Mouse (Mus musculus): Measurements from ENCODE around the gene Ccl22.

The Ccl22 gene

DNA sequence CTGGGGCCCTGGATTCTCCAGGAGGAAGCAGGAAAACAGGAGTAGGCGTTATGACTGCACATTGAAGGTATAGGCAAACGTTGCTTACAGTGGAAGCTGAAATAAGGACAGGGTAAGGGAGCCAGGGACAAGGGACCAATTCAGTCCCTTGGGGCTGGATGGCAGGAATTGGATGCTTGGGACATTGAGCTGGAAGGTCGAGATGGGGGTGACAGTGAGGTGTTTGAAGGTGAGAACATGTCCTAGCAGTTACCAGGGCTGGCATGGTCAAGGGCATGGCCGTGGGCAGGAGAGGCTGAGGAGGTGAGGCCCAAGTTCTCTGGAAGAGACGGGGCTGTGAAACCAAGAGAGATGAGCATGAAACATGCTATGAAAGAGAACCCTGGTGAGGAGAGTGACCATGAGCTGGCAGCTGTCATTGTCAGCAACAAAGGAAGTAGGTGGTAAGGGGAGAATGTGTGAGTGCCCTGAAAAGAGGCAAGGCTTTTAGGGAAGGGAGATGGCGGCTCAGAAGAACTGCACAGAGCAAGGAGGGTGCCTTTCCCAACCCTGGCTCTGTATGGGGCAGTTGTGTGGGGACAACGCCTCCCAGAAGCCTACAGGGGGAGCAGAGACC is 10.5 kb upstream of the Ccl22 start:
- no peak for DNase-seq (ENCODE audit: low spot score in 2 of 2)

DNA sequence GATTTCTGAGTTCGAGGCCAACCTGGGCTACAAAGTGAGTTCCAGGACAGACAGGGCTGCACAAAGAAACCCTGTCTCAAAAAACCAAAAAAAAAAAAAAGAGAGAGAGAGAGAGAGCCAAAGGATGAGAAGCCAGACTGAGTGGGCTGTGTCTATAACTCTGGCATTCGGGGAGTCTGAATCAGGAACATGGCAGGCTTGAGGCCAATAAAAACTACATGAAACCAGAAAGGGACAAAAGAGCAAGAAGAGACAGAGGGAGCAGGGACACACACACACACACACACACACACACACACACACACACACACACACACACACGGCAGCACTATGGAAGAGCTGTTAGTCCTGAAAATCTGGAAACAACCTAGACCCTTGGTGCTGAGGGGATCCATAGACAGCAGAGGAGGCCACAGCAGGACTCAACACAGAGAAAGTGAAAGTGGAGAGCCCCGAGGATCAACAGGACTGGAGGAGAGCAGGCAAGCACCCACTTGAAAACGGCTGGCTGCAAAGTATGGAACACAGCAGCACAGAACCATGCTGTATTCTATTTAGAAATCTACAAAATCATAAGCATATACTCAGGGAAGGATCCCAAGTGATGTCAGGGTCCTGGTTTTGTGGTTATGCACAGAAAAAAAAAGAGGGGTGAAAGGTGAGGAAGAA is 9.8 kb upstream of the Ccl22 start:
- DNase-seq (ENCODE audit: low spot score in 2 of 2) = peak in 1 of 2 experiments; percentile 11

GRCm38 (mm10) chr8:94739829-94740228 is 5.6 kb upstream of the Ccl22 start:
- DNase-seq (ENCODE audit: low spot score in 2 of 2) = no peak

DNA sequence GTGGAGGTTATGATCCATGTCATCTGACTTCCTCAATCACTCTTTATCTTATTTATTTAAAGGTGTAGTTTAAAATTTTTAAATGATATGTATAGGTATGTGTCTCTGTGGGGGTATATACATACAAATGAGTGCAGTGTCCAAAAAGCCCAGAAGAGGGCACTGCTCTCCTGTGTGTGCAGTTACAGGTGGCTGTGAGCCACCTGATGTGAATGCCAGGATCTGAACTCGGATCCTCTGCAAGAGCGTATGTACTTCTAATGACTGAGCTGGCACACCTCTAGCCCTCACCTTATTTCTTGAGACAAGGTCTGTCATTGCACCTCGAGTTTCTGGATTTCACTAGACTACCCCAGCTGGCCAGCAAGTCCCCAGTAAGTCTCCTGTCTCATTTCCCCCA is 4.8 kb upstream of the Ccl22 start:
- no peak for DNase-seq (ENCODE audit: low spot score in 2 of 2)

DNA sequence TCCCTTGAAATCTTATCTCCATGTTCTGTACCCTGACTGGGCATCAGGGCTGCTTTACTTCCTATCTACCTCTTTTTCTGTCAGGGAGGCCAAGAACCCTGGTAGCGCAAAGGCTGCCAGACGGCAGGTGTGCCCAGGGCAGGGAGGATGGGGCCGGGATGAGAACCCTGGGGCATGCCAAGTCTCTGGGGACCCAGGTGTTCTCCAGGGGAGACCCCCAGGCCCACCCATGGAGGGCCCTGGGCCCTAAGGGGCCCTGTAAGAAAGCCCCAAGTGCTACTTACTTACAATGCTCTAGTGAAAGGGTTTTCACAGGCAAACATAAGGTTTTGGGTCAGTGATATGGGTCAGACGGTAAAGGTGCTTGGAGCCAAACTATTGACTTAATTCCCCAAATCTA is 3.7 kb upstream of the Ccl22 start:
- DNase-seq (ENCODE audit: low spot score in 2 of 2) = no peak

GRCm38 (mm10) chr8:94744484-94744883 is 906 bp upstream of the Ccl22 start:
- no peak for DNase-seq (ENCODE audit: low spot score in 2 of 2)

- DNase-seq (ENCODE audit: low spot score in 2 of 2) = no peak
Measured at GRCm38 (mm10) chr8:94744972-94745371, 418 bp upstream of the Ccl22 start.

DNA sequence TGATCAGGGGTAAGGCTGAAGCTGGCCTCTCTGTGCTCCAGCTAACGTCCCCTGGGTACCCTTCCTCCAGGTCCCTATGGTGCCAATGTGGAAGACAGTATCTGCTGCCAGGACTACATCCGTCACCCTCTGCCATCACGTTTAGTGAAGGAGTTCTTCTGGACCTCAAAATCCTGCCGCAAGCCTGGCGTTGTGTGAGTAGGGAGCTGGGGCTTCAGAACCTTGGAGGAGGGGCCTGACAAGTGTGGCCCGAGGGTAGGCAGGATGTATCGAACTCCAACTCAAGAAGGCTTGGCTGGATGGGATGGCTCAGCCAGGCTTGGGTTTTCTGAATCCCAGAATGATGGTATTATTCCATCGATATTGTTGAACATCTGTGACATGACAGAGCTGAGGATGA is 1.4 kb downstream of the Ccl22 start:
- DNase-seq (ENCODE audit: low spot score in 2 of 2) = no peak

DNA sequence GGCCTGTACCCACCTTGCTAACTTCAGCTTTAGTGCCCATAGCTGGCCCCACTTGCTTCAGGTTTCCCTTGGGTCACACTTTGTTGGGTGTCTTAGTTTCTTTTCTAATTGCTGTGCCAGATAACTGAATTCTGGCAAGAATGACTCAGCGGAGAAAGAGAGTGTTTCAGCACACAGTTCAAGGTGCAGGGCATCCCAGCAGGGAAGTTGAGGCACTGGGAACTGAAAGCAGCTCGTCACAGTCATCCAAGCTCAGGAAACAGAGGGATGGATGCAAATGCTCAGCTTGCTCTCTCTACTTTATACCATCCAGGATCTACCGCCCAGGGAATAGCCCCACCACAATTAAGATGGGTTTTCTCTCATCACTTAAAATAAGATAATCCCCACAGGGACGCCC is 3.0 kb downstream of the Ccl22 start:
- DNase-seq (ENCODE audit: low spot score in 2 of 2) = no peak

DNA sequence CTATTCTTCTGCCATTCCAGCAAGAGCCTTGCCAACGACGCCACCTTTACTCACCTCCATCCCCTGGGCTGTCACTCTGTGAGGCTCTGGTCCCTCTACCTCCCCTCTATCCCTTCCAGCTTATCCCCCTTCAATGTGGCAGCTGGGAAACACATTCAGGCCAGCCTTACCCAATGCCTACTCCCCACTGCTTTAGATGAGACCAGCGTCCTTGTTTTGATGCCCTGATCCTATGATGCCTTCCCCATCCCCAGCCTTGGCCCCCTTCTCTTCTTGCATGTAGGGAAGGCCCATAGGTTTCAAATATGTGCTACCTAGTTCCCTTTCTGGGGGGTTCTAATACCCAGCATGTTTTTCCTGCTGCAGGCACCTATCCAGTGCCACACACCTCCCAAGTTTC is 4.6 kb downstream of the Ccl22 start:
- no peak for DNase-seq (ENCODE audit: low spot score in 2 of 2)

DNA sequence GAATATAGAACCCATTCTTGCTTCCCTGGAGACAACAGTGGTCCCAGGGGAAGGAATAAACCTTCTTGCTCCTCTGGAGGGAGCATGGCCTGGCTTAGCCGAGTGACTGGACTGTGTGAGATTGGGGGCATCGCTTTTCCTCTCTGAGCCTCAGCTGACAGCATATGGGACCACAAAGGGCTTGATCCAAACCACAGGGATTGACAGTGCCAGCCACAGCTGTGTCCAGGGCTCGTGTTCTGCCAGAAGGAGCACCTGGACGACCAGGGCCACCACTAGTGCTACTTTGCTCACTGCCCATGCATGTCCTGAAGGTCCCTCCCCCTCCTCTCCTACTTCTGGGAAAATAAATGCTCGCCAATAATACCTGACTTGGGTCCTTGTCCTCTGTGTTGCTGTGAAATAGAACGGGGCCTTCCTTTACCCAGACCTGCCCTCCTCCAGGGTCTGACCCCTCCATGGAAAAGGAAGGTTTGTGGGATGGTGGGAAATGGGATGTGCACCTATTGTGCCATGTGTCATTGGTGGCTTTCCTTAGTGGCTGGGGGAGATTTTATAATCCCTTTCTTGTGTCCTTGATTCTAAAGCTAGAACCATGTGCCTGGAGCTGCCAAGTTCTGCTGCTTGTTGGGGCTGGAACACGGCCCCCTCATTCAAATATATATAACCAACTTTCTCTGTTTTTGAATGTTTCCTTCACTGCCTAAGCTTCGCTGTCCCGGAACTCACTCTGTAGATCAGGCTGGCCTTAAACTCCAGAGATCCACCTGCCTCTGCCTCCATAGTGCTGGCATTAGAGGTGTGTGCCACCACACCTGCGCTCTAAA is 5.8 kb downstream of the Ccl22 start:
- no peak for DNase-seq (ENCODE audit: low spot score in 2 of 2)

GRCm38 (mm10) chr8:94754006-94754405 is 8.6 kb downstream of the Ccl22 start:
- no peak for DNase-seq (ENCODE audit: low spot score in 2 of 2)

DNA sequence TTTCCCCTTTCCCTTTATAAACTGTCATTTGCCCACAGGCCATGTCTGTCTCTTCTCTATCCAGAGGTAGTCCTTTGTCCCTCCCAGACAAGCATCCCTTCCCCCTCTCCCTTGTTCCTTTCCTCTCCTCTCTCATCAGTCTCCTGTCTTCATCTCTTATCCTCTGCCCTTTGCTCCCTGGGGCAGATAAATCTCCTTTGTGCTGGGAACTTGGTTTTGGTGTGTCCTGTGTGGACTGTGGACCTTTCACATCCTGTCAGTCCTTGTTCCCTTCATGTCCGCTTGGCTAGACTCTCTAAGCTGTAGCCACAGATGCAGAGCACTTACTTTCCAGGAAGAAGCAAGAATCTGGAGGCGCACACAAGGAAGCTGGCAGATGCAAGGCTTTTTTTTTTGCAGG is 9.1 kb downstream of the Ccl22 start:
- no peak for DNase-seq (ENCODE audit: low spot score in 2 of 2)

- no peak for DNase-seq (ENCODE audit: low spot score in 2 of 2)
Measured at GRCm38 (mm10) chr8:94767035-94767434, 21.6 kb downstream of the Ccl22 start.

DNA sequence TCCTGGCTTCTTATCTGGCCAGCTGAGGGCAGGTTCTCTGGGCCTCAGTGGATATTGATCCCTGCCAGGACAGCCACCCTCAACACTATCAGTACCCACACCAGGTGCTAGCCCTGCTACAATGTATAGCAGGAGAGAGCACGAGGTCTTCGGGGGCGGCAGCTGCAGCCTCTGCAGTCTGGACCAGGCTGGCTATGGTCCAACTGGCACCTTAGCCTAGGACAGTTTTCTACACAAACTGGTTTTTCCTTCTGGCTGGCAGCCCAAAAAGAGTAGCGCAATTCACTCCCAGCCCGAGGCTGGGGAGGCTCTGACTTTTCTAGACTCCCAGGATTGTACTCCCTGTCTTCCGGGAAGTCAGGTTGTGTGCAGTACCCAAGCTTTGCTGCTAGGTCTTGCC is 25.6 kb downstream of the Ccl22 start:
- DNase-seq (ENCODE audit: low spot score in 2 of 2) = no peak

GRCm38 (mm10) chr8:94771941-94772670 is 26.7 kb downstream of the Ccl22 start, which contains the start of gene Cx3cl1:
Gene Cx3cl1, plus strand, starts transcription at chr8:94772009.
- no peak for DNase-seq (ENCODE audit: low spot score in 2 of 2)

DNA sequence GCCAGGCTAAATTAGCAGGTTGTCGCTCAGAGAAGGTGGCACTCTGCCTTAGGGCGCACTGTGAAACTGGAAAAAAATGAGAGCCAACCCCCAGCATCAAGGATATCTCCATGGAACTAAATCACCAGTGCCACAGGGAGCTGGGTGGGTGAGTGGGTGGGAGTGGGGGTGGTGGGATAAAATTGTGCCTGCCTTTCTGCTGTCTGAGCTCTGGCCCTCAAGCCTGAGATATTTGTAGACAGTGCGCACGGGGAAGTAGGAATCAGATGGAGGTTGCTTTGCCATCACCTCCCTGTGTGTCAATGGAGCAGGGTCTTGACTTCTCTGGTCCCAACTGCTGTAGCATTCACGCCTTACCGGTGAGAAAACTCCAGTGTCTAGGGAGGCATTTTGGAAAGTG is 27.7 kb downstream of the Ccl22 start:
- DNase-seq (ENCODE audit: low spot score in 2 of 2) = no peak

DNA sequence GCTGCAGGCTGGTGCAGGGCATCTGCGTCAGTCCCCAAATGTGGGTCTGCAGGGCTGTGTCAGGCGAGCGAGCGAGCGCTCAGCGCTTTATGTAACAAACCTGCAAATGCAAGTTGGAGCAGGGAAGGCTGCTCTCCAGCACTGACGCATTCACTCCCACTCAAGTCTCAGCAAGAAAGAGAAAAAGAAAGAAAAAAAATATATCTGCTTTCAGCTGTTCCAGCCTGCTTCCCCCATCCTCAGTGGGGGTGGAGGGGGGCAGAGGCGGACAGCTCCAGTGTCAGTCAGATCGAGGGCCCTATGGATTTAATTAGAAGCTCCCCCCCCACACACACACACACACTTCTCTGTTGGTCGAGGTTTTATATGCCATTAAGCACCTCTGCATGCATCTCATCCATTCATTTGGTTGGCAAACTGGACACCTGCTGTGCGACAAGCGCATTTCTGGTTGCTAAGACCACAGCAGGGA is 28.3 kb downstream of the Ccl22 start:
- no peak for DNase-seq (ENCODE audit: low spot score in 2 of 2)

DNA sequence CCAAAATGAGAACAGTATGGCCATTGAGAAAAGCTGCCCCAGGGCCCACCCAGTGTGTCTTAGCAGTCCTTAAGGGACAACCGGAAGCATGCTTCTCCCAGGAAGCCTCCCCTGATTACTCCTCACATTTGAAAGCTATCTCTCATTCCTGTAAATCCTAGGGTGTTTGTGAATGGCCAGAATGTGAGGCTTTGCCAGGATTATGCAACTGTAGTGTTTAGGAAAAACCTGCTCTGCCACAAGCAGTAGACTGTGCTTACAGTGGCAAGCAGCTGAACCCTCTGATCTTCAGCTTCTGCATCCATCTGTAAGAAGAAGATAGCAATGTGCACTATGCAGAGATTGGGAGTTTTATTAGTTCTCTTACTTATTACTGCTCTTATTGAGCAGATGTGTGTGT is 29.2 kb downstream of the Ccl22 start:
- DNase-seq (ENCODE audit: low spot score in 2 of 2) = no peak

DNA sequence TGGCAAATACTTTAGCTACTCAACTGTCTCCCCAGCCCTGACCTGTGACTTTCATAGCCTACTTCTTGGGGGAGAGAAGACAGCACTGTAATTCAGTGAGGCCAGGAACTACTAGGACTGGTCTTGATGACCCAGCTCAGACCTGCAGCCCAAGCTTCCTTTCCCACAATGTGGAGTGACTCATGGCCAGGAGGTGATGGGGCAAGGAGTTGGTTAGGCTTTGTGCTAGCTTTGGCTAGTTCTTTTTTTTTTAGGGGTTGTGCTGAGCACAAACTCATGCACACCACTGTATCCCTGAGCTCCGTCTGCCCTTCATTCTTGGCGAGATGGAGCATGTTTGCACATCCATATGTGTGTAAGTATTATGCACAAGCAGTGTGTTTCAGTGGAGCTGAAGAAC is 31.0 kb downstream of the Ccl22 start:
- DNase-seq (ENCODE audit: low spot score in 2 of 2) = no peak

GRCm38 (mm10) chr8:94778036-94778435 is 32.6 kb downstream of the Ccl22 start:
- DNase-seq (ENCODE audit: low spot score in 2 of 2) = no peak

- no peak for DNase-seq (ENCODE audit: low spot score in 2 of 2)
Measured at GRCm38 (mm10) chr8:94778473-94778872, 33.1 kb downstream of the Ccl22 start.

All from spleen, postnatal 14 days (tissue).